Mouse (Mus musculus): Measurements from ENCODE around the gene Magix. TPM values are rescaled to one million over a fixed set of nuclear protein-coding genes. Genes with fewer than 3 reads are reported as not detected.

The Magix gene
- polyA plus RNA-seq, 1 experiment from 2014 or later, result 0.21 TPM

DNA sequence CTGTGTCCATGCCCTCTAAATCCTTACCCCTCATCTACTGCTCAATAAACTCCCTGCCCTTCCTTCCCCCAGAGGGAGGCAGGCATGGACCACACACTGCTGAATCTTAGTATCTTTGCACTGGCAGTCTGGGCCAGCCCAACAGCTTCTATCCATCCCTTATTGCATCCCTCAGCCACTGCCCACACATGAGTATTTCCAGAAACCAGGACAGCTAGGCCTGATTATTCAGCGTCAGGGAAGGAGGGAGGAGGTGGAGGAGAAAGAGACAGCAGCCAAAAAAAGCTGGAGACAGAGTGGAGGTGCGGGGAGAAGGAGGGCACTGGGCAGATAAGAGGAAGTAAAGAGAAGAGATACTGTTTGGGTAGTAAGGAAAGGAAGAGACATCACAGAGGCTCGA, 46.0 kb downstream of the Magix start:
- no peaks in the 10 kb centered on the region for H3K4me1 ChIP-seq (ENCODE audit: control insufficient read depth, insufficient read depth, low read length)
- DNase-seq (ENCODE audit: low spot score) (no peak), ATAC-seq (ENCODE audit: insufficient number of reproducible peaks, low FRiP score, low TSS enrichment, low read depth) (no peak)
- no peak overlapping the region for H3K4me2 ChIP-seq (ENCODE audit: low read depth, severe bottlenecking)
- peaks cover 6% of the 10 kb centered on the region; the same call in 1 of the 2 replicates for H3K27me3 ChIP-seq (ENCODE audit: control insufficient read depth, insufficient read depth, low read length)
- no peak overlapping the region for H3K9ac ChIP-seq (ENCODE audit: low read length)
- no peaks in the 10 kb centered on the region for H3K36me3 ChIP-seq (ENCODE audit: control insufficient read depth, insufficient read depth, low read length)
- no peaks in the 10 kb centered on the region for H3K9me3 ChIP-seq (ENCODE audit: control insufficient read depth, low read length)
- 76% methylated on average over 3 of the region's 3 CpGs for WGBS
- no peak overlapping the region for H3K27ac ChIP-seq (replicated peaks; ENCODE audit: low read depth, low read length)
- H3K4me3 ChIP-seq (ENCODE audit: low read depth, low read length), result no peak overlapping the region

DNA sequence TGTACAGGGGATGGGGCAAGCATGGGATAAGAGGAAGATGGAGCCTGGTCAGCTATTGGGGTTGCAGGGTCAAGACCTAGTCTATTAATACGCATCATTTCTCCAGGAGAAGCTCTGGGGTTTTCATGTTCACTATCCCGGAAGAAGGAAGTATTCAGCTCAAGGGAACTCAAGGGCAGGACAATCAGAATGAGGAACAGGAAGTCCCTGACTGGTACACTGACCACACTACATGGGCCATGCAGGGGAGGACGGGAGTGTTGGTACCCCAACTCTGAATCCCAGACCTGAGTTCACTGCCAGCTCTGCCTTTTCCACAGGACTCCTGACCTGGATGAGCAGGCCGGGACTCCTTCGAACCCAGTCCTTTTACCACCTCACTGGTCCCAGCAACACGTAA, 48.5 kb downstream of the Magix start:
- Histone ChIP-seq H3K27ac (replicated peaks; ENCODE audit: low read depth, low read length) (no peak overlapping the region), H3K36me3 (ENCODE audit: control insufficient read depth, insufficient read depth, low read length) (no peaks in the 10 kb centered on the region), H3K4me1 (ENCODE audit: control insufficient read depth, insufficient read depth, low read length) (no peaks in the 10 kb centered on the region), H3K9me3 (ENCODE audit: control insufficient read depth, low read length) (no peaks in the 10 kb centered on the region), H3K4me3 (ENCODE audit: low read depth, low read length) (no peak overlapping the region), H3K27me3 (ENCODE audit: control insufficient read depth, insufficient read depth, low read length) (no peaks in the 10 kb centered on the region), H3K4me2 (ENCODE audit: low read depth, severe bottlenecking) (no peak overlapping the region), H3K9ac (ENCODE audit: low read length) (no peak overlapping the region)
- 90% methylated on average over 6 of the region's 6 CpGs for WGBS
- ATAC-seq (ENCODE audit: insufficient number of reproducible peaks, low FRiP score, low TSS enrichment, low read depth), result no peak
- no peak for DNase-seq (ENCODE audit: low spot score)

Other genes starting within 250 kb of the Magix start
- 0.05 and 0.06 TPM in 2 replicates for gene Foxp3, start 107.6 kb downstream of the Magix start, polyA plus RNA-seq (2014; fragmentation: Nextera tagmentation; extraction: Ambion mirVana)
- 0.88 and 1.6 TPM in 2 replicates for gene Ppp1r3f, start 107.0 kb downstream of the Magix start, polyA plus RNA-seq (2014; fragmentation: Nextera tagmentation; extraction: Ambion mirVana)
- 29.8 and 31.2 TPM in 2 replicates for gene Ccdc22, start 75.7 kb downstream of the Magix start, polyA plus RNA-seq (2014; fragmentation: Nextera tagmentation; extraction: Ambion mirVana)
- not detected in 2 replicates for gene Cacna1f, start 74.2 kb downstream of the Magix start, polyA plus RNA-seq (2014; fragmentation: Nextera tagmentation; extraction: Ambion mirVana)
- gene Syp, start 42.8 kb downstream of the Magix start, polyA plus RNA-seq (2014; fragmentation: Nextera tagmentation; extraction: Ambion mirVana), result 0.56 and 0.61 TPM in 2 replicates
- gene Prickle3, start 24.0 kb downstream of the Magix start, polyA plus RNA-seq (2014; fragmentation: Nextera tagmentation; extraction: Ambion mirVana), result 5.6 and 6.7 TPM in 2 replicates
- 78.1 and 81.0 TPM in 2 replicates for gene Plp2, start 9.9 kb downstream of the Magix start, polyA plus RNA-seq (2014; fragmentation: Nextera tagmentation; extraction: Ambion mirVana)
- 40.9 and 43.4 TPM in 2 replicates for gene Gpkow, start 15.9 kb upstream of the Magix start, polyA plus RNA-seq (2014; fragmentation: Nextera tagmentation; extraction: Ambion mirVana)
- 16.7 and 20.6 TPM in 2 replicates for gene Wdr45, start 33.1 kb upstream of the Magix start, polyA plus RNA-seq (2014; fragmentation: Nextera tagmentation; extraction: Ambion mirVana)
- not detected in 2 replicates for gene Gm45208, start 41.0 kb upstream of the Magix start, polyA plus RNA-seq (2014; fragmentation: Nextera tagmentation; extraction: Ambion mirVana)
- 85.7 and 99.5 TPM in 2 replicates for gene Praf2, start 47.2 kb upstream of the Magix start, polyA plus RNA-seq (2014; fragmentation: Nextera tagmentation; extraction: Ambion mirVana)
- 21.4 and 22.8 TPM in 2 replicates for gene Ccdc120, start 69.7 kb upstream of the Magix start, polyA plus RNA-seq (2014; fragmentation: Nextera tagmentation; extraction: Ambion mirVana)
- 17.7 and 20.6 TPM in 2 replicates for gene Tfe3, start 81.3 kb upstream of the Magix start, polyA plus RNA-seq (2014; fragmentation: Nextera tagmentation; extraction: Ambion mirVana)
- gene Gripap1, start 108.5 kb upstream of the Magix start, polyA plus RNA-seq (2014; fragmentation: Nextera tagmentation; extraction: Ambion mirVana), result 34.4 and 41.7 TPM in 2 replicates
- gene Kcnd1, start 141.0 kb upstream of the Magix start, polyA plus RNA-seq (2014; fragmentation: Nextera tagmentation; extraction: Ambion mirVana), result 0.97 and 1.5 TPM in 2 replicates
- gene Otud5, start 160.1 kb upstream of the Magix start, polyA plus RNA-seq (2014; fragmentation: Nextera tagmentation; extraction: Ambion mirVana), result 34.5 and 34.7 TPM in 2 replicates
- 5.2 and 5.4 TPM in 2 replicates for gene Pim2, start 197.0 kb upstream of the Magix start, polyA plus RNA-seq (2014; fragmentation: Nextera tagmentation; extraction: Ambion mirVana)
- gene Slc35a2, start 202.8 kb upstream of the Magix start, polyA plus RNA-seq (2014; fragmentation: Nextera tagmentation; extraction: Ambion mirVana), result 9.4 and 11.4 TPM in 2 replicates
- 137 and 151 TPM in 2 replicates for gene Pqbp1, start 218.0 kb upstream of the Magix start, polyA plus RNA-seq (2014; fragmentation: Nextera tagmentation; extraction: Ambion mirVana)
- gene Timm17b, start 218.1 kb upstream of the Magix start, polyA plus RNA-seq (2014; fragmentation: Nextera tagmentation; extraction: Ambion mirVana), result 185 and 195 TPM in 2 replicates
- gene Gm10491, start 226.6 kb upstream of the Magix start, polyA plus RNA-seq (2014; fragmentation: Nextera tagmentation; extraction: Ambion mirVana), result not detected in 2 replicates
- not detected in 2 replicates for gene Gm10490, start 228.3 kb upstream of the Magix start, polyA plus RNA-seq (2014; fragmentation: Nextera tagmentation; extraction: Ambion mirVana)
- gene Pcsk1n, start 238.6 kb upstream of the Magix start, polyA plus RNA-seq (2014; fragmentation: Nextera tagmentation; extraction: Ambion mirVana), result 0.20 and 0.25 TPM in 2 replicates
- not detected in 2 replicates for gene Eras, start 247.4 kb upstream of the Magix start, polyA plus RNA-seq (2014; fragmentation: Nextera tagmentation; extraction: Ambion mirVana)